Mouse (Mus musculus) heart, embryonic 13.5 days (tissue): Measurements from ENCODE around the gene Lamb1. TPM values are rescaled to one million over a fixed set of nuclear protein-coding genes. Genes with fewer than 3 reads are reported as not detected.

Source experiments
- ATAC-seq: fragments of 200-750 bp; cut with Nextera tagmentation; 2 replicates; pipeline ENCODE4 v1.8.0; 2017; ENCODE audit warnings: moderate TSS enrichment; ENCODE audit not compliant: insufficient number of reproducible peaks, low FRiP score, low TSS enrichment; ENCODE audit errors: extremely low read depth
- H3K27ac ChIP-seq: fragments of 300-500 bp; sonication (generic); replicated peaks from 2 replicates; pipeline ENCODE4 v1.5.1; 2015; ENCODE audit warnings: moderate library complexity, mild to moderate bottlenecking, inconsistent platforms
- H3K27me3 ChIP-seq: fragments of 300-500 bp; sonication (generic); replicated peaks from 2 replicates; pipeline ENCODE4 v1.6.1; 2015; ENCODE audit warnings: mild to moderate bottlenecking, inconsistent platforms
- H3K36me3 ChIP-seq: fragments of 300-500 bp; sonication (generic); 2 replicates; pipeline ENCODE4 v1.6.1; 2015; ENCODE audit warnings: mild to moderate bottlenecking, inconsistent platforms
- H3K4me1 ChIP-seq: fragments of 300-500 bp; sonication (generic); 2 replicates; pipeline ENCODE4 v1.6.1; 2015; ENCODE audit warnings: inconsistent platforms
- H3K4me2 ChIP-seq: fragments of 300-500 bp; sonication (generic); 2 replicates; pipeline ENCODE4 v1.6.1; 2015; ENCODE audit warnings: inconsistent platforms, mild to moderate bottlenecking, moderate library complexity
- H3K4me3 ChIP-seq: fragments of 300-500 bp; sonication (generic); 2 replicates; pipeline ENCODE4 v1.5.1; 2015; ENCODE audit warnings: moderate library complexity, mild to moderate bottlenecking, inconsistent platforms
- H3K9ac ChIP-seq: fragments of 300-500 bp; sonication (generic); 2 replicates; pipeline ENCODE4 v1.6.1; 2015; ENCODE audit warnings: inconsistent platforms, mild to moderate bottlenecking, moderate library complexity
- H3K9me3 ChIP-seq: fragments of 300-500 bp; sonication (generic); 2 replicates; pipeline ENCODE4 v1.6.1; 2016; ENCODE audit warnings: inconsistent platforms
- WGBS: fragments of 180-500 bp; shearing (Covaris S2); methylation state at CpG from one replicate; pipeline ENCODE4 v1.1.7; 2015; ENCODE audit warnings: mixed read lengths; 5-methylcytosine and 5-hydroxymethylcytosine counted together
- polyA plus RNA-seq: library from polyadenylated mRNA; unstranded; fragments of >200 nt; fragmentation: Nextera tagmentation; extraction: Ambion mirVana; gene quantifications from 2 replicates; pipeline ENCODE4 v1.2.1, GENCODE M21; 2015

Lamb1 gene
- polyA plus RNA-seq, 1 experiment from 2014 or later, result 91.3 TPM

DNA sequence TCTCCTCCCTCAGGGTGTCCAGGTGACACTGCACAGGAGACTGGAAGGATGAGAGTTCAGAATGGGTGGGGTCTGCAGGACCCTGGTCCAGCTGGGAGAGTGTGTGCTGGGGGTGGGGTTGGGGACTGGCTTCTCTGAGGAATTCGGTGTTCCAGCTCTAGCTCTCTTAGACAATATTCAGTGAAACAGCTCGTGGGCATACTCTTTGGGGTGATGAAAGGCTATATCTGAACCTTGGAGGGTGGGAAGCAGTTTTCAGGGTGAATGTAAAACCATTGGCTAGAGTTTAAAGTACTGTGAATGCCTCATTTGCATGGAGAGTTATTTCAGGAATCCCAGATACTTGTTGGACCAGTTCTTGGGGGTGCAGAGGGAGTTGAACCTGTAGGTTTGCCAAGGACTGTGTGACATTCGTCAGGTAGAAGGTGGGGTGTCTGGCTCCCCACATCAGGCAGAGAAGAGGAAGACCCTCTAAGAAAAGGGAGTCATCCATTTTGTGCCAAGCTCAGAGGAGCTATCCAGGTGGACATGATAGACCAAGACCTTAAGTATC is 25.9 kb upstream of the Lamb1 start:
- no peak overlapping the region for H3K4me2 ChIP-seq
- ATAC-seq, result no peak
- WGBS, result 72% methylated on average over 3 of the region's 3 CpGs

DNA sequence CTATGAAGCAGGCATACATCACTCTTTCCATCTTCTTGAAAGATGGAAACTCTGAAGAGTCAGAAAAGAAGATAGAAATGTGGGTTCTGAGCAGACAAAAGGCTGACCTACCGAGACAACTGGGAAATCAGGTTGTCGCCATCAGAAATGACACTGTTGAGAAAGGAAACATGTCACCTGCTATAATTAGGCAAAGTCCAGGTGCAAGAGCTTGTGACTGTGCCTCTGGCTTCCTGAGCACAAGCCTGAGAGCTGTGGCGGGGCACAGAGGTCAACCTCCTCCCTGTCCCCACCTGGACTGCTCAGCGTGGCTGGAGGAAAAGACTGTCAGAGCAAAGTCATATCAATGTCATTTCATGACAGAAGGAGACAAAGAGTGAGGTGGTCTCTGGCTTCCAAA is 25.2 kb upstream of the Lamb1 start:
- WGBS, result 42% methylated on average over 4 of the region's 4 CpGs
- Histone ChIP-seq H3K36me3 (no peaks in the 10 kb centered on the region), H3K4me2 (no peak overlapping the region), H3K27ac (no peak overlapping the region), H3K9me3 (no peaks in the 10 kb centered on the region), H3K27me3 (no peaks in the 10 kb centered on the region), H3K4me1 (peaks cover 23% of the 10 kb centered on the region), H3K9ac (no peak overlapping the region), H3K4me3 (no peak overlapping the region)
- ATAC-seq, result no peak

More for the DNA sequence above, 25.9 kb upstream of the Lamb1 start:
- Histone ChIP-seq H3K27me3 (no peaks in the 10 kb centered on the region), H3K4me1 (peaks cover 23% of the 10 kb centered on the region), H3K36me3 (no peaks in the 10 kb centered on the region), H3K9me3 (no peaks in the 10 kb centered on the region), H3K9ac (no peak overlapping the region), H3K4me3 (no peak overlapping the region), H3K27ac (no peak overlapping the region)

DNA sequence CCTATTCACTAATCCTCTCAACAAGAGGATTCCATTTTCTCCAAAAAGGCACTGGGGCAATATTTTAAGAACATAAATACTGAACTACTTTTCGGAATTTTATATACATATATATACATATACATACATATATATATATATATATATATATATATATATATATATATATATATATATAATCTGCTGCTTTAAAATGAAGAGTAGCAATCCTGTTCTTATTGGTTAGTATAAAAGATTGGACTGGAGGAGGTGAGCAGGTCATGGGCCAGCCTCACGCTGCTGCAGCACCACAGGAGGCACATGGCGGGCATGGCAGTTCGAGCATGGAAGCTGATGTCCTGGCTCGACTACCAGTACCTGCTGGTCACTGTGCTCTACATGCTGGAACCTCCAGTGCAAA is 24.6 kb upstream of the Lamb1 start, which contains the start of gene Gm6993:
TSS of gene Gm6993 (plus strand) at position 301 of the 400 bp plus-strand sequence.
- 85% methylated on average over 5 of the region's 5 CpGs for WGBS
- H3K4me1 ChIP-seq, result peaks cover 23% of the 10 kb centered on the region
- no peak within 1 kb of the TSS for H3K9ac ChIP-seq
- H3K36me3 ChIP-seq, result no peaks in the 10 kb centered on the region
- no peak within 1 kb of the TSS for H3K27ac ChIP-seq
- H3K9me3 ChIP-seq, result no peaks in the 10 kb centered on the region
- H3K4me3 ChIP-seq, result no peak within 1 kb of the TSS
- no peaks in the 10 kb centered on the region for H3K27me3 ChIP-seq
- H3K4me2 ChIP-seq, result no peak within 1 kb of the TSS
- ATAC-seq, result no peak

DNA sequence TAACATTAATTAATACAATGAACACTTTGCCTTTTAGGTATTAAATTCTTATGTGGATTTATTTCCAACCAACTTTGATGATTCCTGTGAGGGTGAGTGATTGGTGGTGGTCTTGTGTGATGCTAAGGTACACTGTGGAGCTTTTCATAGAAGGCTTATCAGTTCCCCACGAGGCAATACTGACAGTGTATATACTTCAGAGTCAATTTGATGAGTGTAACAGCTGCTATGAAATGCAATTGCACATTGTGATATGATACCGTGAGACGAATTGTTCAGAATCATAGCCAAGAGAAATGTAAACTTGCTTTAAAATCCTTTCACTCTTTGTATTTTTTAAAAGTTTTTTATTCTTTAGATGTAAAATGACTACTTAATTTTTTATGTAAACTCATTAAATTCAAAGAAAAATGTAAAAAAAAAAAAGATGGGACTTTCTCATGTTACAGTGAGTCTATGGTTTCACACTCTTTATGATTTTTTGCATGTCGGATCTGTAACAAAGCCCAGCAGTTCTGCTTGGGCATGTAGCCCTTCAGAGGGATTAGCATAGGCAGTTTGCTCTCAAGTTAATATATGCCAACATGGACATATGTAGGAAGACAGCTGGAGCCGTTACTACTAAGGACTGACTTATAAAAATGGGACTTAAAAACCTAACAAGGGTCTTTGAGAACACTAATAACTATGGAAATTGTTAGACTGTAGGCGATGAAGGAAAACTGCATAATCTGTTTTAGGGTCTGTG is 23.3 kb upstream of the Lamb1 start:
- Histone ChIP-seq H3K4me3 (no peak overlapping the region), H3K4me2 (no peak overlapping the region), H3K4me1 (peaks cover 26% of the 10 kb centered on the region), H3K36me3 (no peaks in the 10 kb centered on the region), H3K27ac (no peak overlapping the region), H3K9me3 (no peaks in the 10 kb centered on the region), H3K9ac (no peak overlapping the region), H3K27me3 (no peaks in the 10 kb centered on the region)
- no peak for ATAC-seq
- WGBS, result 68% methylated on average over 6 of the region's 6 CpGs

DNA sequence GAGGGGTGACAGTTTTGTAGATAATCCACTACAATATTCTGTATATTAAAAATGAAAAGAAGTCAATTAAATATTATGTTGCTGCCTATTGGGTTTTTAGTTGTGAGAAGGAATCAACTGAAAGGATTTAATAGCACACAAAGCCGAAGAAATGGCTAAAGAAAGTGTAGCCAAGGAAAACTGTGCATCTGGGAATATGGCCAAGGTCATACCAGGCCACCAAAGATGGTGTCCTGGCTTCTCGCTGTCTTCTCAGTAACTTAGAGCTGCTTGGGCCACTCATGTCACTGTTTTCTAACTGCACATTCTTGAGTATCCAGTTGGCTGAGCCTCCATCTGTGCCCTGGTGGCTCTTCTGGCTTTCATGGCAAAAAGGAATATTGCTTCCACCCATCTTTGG is 21.0 kb upstream of the Lamb1 start:
- H3K9me3 ChIP-seq, result no peaks in the 10 kb centered on the region
- no peak overlapping the region for H3K9ac ChIP-seq
- no peak overlapping the region for H3K4me3 ChIP-seq
- no peak overlapping the region for H3K4me2 ChIP-seq
- H3K4me1 ChIP-seq, result peaks cover 30% of the 10 kb centered on the region
- ATAC-seq, result no peak
- WGBS, result 55% methylated on average over 2 of the region's 2 CpGs
- H3K27ac ChIP-seq, result no peak overlapping the region
- no peaks in the 10 kb centered on the region for H3K27me3 ChIP-seq
- no peaks in the 10 kb centered on the region for H3K36me3 ChIP-seq

DNA sequence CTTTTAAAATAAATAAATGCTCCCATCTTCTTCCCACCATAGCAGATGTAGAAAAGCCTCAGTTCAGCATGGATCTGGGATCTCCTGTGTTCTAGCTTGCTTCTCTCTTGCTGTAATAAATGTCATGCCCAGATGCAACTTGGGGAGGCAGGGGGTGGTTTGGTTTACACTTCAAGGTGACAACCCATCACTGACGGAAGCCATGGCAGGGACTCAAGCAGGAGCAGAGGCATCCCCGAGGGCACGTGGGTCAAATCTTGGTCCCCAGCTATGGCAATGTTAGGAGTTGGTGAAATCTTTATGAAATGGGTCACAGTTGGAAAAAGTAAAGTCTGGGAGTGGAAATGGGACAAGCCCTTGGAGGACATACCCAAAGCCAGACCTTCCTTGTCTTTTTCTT is 20.3 kb upstream of the Lamb1 start:
- H3K27me3 ChIP-seq, result no peaks in the 10 kb centered on the region
- H3K36me3 ChIP-seq, result no peaks in the 10 kb centered on the region
- no peak overlapping the region for H3K27ac ChIP-seq
- no peak overlapping the region for H3K4me3 ChIP-seq
- WGBS, result 77% methylated on average over 3 of the region's 3 CpGs
- H3K9me3 ChIP-seq, result no peaks in the 10 kb centered on the region
- H3K4me1 ChIP-seq, result peaks cover 30% of the 10 kb centered on the region
- ATAC-seq, result no peak
- no peak overlapping the region for H3K9ac ChIP-seq
- no peak overlapping the region for H3K4me2 ChIP-seq

DNA sequence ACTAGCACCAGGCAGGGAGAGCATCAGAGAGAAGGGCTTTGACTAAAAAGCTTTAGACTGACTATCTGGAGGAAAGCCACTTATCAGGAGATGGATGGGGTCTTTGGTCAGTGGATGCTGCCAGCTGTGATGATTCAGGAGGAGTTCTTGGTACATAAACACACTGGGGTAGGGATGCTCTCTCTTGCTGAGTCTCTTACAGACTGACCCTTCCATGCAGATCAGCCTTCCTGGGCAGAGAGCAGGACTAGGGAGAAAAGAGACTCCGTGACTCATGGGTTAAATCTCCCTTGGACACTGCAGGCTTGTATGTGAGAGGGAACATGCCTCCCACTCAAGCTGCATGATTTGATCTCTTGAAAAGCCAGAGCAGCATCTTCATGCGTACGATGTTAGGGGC is 18.9 kb upstream of the Lamb1 start:
- Histone ChIP-seq H3K4me3 (no peak overlapping the region), H3K4me2 (no peak overlapping the region), H3K9me3 (no peaks in the 10 kb centered on the region), H3K27ac (no peak overlapping the region), H3K36me3 (no peaks in the 10 kb centered on the region), H3K27me3 (no peaks in the 10 kb centered on the region), H3K4me1 (peaks cover 25% of the 10 kb centered on the region), H3K9ac (peak overlapping the region; percentile 37; the same call in 1 of the 2 replicates)
- no peak for ATAC-seq
- 48% methylated on average over 3 of the region's 3 CpGs for WGBS

DNA sequence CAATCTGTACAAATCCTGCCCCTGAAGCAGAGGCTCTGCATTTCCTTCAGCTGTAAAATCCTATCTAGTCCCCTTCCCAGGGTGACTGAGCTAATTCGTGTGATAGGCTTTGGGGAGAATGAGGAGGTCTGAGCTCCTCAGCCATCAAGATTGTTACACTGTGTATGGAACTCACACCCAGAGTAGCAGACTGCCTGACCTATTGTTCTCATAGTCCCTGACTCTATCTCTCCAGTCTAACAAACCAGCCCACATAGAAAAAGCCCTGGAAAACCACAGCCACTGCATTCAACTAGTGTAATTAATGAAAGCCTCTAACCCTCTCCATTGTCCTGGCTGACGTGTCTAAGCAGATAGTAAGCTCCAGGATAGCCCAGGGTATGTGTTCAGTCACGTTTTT is 18.4 kb upstream of the Lamb1 start:
- Histone ChIP-seq H3K27me3 (no peaks in the 10 kb centered on the region), H3K9ac (peak overlapping the region; percentile 37; the same call in 1 of the 2 replicates), H3K27ac (no peak overlapping the region), H3K4me1 (peaks cover 25% of the 10 kb centered on the region), H3K36me3 (no peaks in the 10 kb centered on the region), H3K4me3 (no peak overlapping the region), H3K9me3 (no peaks in the 10 kb centered on the region), H3K4me2 (no peak overlapping the region)
- no peak for ATAC-seq
- WGBS, result 41% methylated on average over 3 of the region's 3 CpGs

DNA sequence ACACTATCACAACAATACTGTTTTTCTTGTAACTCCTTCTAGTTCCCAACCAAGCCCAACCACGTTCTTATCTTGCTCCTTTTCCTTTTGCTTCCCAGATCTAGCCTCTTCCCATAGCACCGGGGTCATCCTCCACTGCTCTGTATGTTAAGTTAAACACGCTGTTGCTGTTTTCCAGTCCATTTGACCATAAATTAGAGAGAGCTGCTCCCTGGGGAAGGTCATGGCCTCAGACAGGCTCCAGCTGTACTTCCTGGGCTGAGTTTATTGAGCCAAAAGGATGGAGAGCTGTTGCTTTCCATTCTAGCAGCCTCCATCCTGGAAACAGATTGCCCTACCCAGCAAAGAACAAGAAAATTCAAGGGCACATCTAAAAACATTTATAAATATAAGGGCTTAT is 16.9 kb upstream of the Lamb1 start:
- Histone ChIP-seq H3K4me3 (no peak overlapping the region), H3K9me3 (no peaks in the 10 kb centered on the region), H3K27me3 (no peaks in the 10 kb centered on the region), H3K36me3 (no peaks in the 10 kb centered on the region), H3K4me1 (peaks cover 36% of the 10 kb centered on the region), H3K4me2 (no peak overlapping the region), H3K27ac (no peak overlapping the region), H3K9ac (no peak overlapping the region)
- 33% methylated on average over 3 of the region's 3 CpGs for WGBS
- no peak for ATAC-seq

DNA sequence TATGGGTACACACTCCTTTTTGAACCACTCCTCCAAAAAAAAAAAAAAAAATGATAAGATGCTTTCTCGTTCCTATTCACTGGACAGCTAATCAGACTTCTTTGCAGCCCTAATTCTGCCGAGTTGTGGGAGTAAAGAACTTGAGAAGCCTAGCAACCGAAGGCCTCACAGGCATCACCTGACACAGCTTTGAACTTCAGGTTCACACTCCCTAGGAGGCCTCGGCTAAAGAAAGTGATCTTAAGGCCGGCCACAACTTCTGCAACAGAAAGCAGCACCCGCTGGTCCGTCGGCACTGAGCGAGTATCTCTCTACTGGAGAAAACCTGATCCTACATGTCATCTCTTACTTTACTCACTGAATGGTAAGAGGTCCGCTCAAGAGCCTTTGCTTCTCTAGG is 16.4 kb upstream of the Lamb1 start:
- WGBS, result 17% methylated on average over 10 of the region's 10 CpGs
- 0 out of 2 replicates have a peak overlapping the region, but pooled peaks have one; percentile 8 for H3K27ac ChIP-seq
- peaks cover 36% of the 10 kb centered on the region for H3K4me1 ChIP-seq
- H3K36me3 ChIP-seq, result no peaks in the 10 kb centered on the region
- H3K9me3 ChIP-seq, result no peaks in the 10 kb centered on the region
- peak overlapping the region; percentile 40; the same call in 1 of the 2 replicates for H3K9ac ChIP-seq
- no peaks in the 10 kb centered on the region for H3K27me3 ChIP-seq
- peak overlapping the region; percentile 11; the same call in 1 of the 2 replicates for H3K4me2 ChIP-seq
- ATAC-seq, result no peak
- no peak overlapping the region for H3K4me3 ChIP-seq

DNA sequence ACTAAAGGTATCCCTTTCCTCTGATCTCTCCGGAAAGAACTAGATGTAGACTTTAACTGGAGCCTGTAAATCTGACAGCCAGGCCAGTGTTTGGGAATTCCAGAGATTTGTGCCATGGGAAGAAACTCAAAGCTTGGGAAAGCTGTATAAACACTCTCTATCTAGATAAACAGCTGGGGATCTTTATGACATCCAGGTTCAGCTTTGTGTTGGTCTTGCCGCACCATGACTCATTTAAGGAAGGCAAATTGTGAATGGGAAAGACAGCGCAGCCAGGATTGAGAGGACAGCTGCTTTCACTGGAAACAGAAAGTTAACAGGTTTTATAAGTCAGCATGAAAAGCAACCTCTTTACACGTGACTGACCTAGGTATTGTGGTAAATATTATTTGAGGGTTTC is 12.8 kb upstream of the Lamb1 start:
- no peak for ATAC-seq
- Histone ChIP-seq H3K4me1 (peaks cover 33% of the 10 kb centered on the region), H3K9ac (no peak overlapping the region), H3K4me3 (no peak overlapping the region), H3K36me3 (no peaks in the 10 kb centered on the region), H3K27ac (no peak overlapping the region), H3K4me2 (no peak overlapping the region), H3K27me3 (no peaks in the 10 kb centered on the region), H3K9me3 (no peaks in the 10 kb centered on the region)
- 44% methylated on average over 4 of the region's 4 CpGs for WGBS

DNA sequence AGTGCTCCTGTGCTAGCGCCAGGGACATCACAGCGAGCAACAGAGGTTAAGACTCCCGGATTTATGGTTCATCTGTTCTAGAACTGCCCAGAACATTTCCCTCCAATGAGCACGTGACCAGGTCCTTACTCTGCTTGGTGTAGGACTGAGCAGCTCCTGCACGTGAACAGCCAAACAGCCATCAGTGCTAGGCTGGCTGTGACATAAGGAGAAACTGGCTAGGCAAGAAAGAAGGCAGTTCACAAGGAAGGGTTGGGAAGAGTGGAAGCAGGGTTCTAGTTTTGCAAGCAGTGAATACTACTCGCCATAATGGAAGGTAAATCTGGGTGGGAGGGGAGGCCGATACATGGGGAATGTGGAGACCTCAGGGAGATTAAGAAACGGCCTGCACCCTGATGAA is 10.1 kb upstream of the Lamb1 start:
- H3K4me3 ChIP-seq, result no peak overlapping the region
- WGBS, result 66% methylated on average over 8 of the region's 8 CpGs
- H3K9ac ChIP-seq, result no peak overlapping the region
- H3K27me3 ChIP-seq, result no peaks in the 10 kb centered on the region
- no peak overlapping the region for H3K4me2 ChIP-seq
- H3K9me3 ChIP-seq, result no peaks in the 10 kb centered on the region
- no peak overlapping the region for H3K27ac ChIP-seq
- H3K36me3 ChIP-seq, result no peaks in the 10 kb centered on the region
- ATAC-seq, result no peak
- H3K4me1 ChIP-seq, result peaks cover 17% of the 10 kb centered on the region
